Mouse (Mus musculus) CH12F3 (cell line): Measurements from ENCODE around the gene Focad.

Experiments
- in situ Hi-C: fragments of 300-500 bp; cut with MboI; formaldehyde crosslinking; loops from 2 replicates; pipeline ENCODE4 v1.14.3; 2020; ENCODE audit warnings: low sequenced_read_pairs

Focad gene

GRCm38 (mm10) chr4:88440814-88441213 lies 346.4 kb downstream of the Focad start:
- in situ Hi-C loops = no loop called here

- in situ Hi-C loops = no loop called here
Measured at GRCm38 (mm10) chr4:88448976-88449375, 354.5 kb downstream of the Focad start.

GRCm38 (mm10) chr4:88450087-88450765 lies 355.8 kb downstream of the Focad start:
- in situ Hi-C loops = no loop called here

- in situ Hi-C loops = no loop called here
Measured at GRCm38 (mm10) chr4:88458093-88458492, 363.7 kb downstream of the Focad start.

- in situ Hi-C loops = no loop called here
Measured at GRCm38 (mm10) chr4:88458673-88459072, 364.2 kb downstream of the Focad start.
